Mouse (Mus musculus) ES-E14 (cell line): ENCODE measurements around the gene Tsen15. TPM values are rescaled to one million over a fixed set of nuclear protein-coding genes. Genes with fewer than 3 reads are reported as not detected.
A peak's percentile ranks its signal among the peaks of the same experiment; 100 is the strongest.

ENCODE experiments used
- DNase-seq: peaks from one replicate; pipeline ENCODE4 v3.0.0-alpha.2; 2013; ENCODE audit warnings: low read depth, low spot score
- H3K27ac ChIP-seq: 2 replicates; pipeline ENCODE4 v1.5.1; 2012; ENCODE audit warnings: low read depth, mild to moderate bottlenecking, low read length, moderate library complexity, mixed read lengths; ENCODE audit not compliant: poor library complexity, insufficient read depth, severe bottlenecking
- H3K36me3 ChIP-seq: 2 replicates; pipeline ENCODE4 v1.6.1; 2012; ENCODE audit warnings: mild to moderate bottlenecking, low read length, moderate library complexity, mixed read lengths; ENCODE audit not compliant: control insufficient read depth, poor library complexity, insufficient read depth, severe bottlenecking
- H3K4me1 ChIP-seq, 2 experiments: fragments of 150-350 bp in 1 of 2; sonication (generic) in 1 of 2; 2 replicates each; pipeline ENCODE4 v1.6.1; 2012; ENCODE audit warnings: low read length in 2 of 2, mild to moderate bottlenecking in 1 of 2, mixed read lengths in 1 of 2; ENCODE audit not compliant: control insufficient read depth in 2 of 2, insufficient read depth in 2 of 2, poor library complexity in 1 of 2
- H3K4me3 ChIP-seq, 2 experiments: fragments of 150-350 bp in 1 of 2; sonication (generic) in 1 of 2; 2 replicates each; pipeline ENCODE4 v1.5.1; 2012; ENCODE audit warnings: low read length in 2 of 2, low read depth in 1 of 2, mild to moderate bottlenecking in 1 of 2, mixed read lengths in 1 of 2; ENCODE audit not compliant: insufficient read depth in 1 of 2, poor library complexity in 1 of 2, severe bottlenecking in 1 of 2
- H3K9ac ChIP-seq: 2 replicates; pipeline ENCODE4 v1.6.1; 2012; ENCODE audit warnings: low read depth, mild to moderate bottlenecking, low read length, mixed read lengths; ENCODE audit not compliant: poor library complexity, insufficient read depth, severe bottlenecking
- H3K9me3 ChIP-seq: fragments of 150-350 bp; sonication (generic); 2 replicates; pipeline ENCODE4 v1.6.1; 2012; ENCODE audit warnings: low read depth, mild to moderate bottlenecking, low read length; ENCODE audit not compliant: control insufficient read depth, insufficient read depth
- CHD2 ChIP-seq: IDR thresholded peaks from 2 replicates; pipeline ENCODE4 v1.6.1; 2014; ENCODE audit warnings: mild to moderate bottlenecking, low read depth, low read length, inconsistent platforms
- HCFC1 ChIP-seq: IDR thresholded peaks from 2 replicates; pipeline ENCODE4 v1.6.1; 2012; ENCODE audit warnings: low read length, inconsistent platforms, borderline replicate concordance; ENCODE audit not compliant: insufficient read depth
- MAFK ChIP-seq: IDR thresholded peaks from 2 replicates; pipeline ENCODE4 v1.6.1; 2014; ENCODE audit warnings: mild to moderate bottlenecking, low read depth, low read length, inconsistent platforms; ENCODE audit not compliant: insufficient read depth
- ZC3H11A ChIP-seq: IDR thresholded peaks from 2 replicates; pipeline ENCODE4 v1.6.1; 2012; ENCODE audit warnings: low read depth, mild to moderate bottlenecking, inconsistent platforms, low read length, borderline replicate concordance
- ZNF384 ChIP-seq: IDR thresholded peaks from 2 replicates; pipeline ENCODE4 v1.6.1; 2012; ENCODE audit warnings: low read depth, low read length, inconsistent platforms
- in situ Hi-C, 2 experiments: fragments of 600-800 bp; cut with MboI; formaldehyde crosslinking; loops; one replicate each; pipeline ENCODE4 v1.15.1; 2025; ENCODE audit warnings: low sequenced_read_pairs in 2 of 2, inconsistent platforms in 1 of 2; ENCODE audit not compliant: unreplicated experiment in 2 of 2
- total RNA-seq: library from RNA; depleted of rRNA; stranded (reverse); fragments of 300-350 nt; gene quantifications from 2 replicates; pipeline ENCODE4 v1.2.3, GENCODE M21; 2012

The Tsen15 gene
- total RNA-seq, 1 experiment, result 54.0 TPM

DNA sequence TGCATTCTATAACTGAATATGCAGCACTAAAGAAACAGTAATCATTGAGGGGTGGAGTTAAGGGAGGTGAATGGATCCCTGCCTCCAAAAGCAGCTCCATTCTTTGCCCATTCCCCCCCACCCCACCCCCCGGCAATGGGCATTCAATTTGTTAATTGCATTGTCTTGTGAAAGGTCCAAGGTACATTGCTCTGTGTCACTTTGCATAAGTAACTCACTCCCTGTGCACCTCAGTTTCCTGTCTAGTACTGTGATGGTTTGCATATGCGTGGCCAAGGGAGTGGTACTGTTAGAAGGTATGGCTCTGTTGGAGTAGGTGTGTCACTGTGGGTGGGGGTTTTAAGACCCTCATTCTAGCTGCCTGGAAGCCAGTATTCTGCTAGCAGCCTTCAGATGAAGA is 26.6 kb upstream of the Tsen15 start:
- in situ Hi-C loops, result no loop called here

DNA sequence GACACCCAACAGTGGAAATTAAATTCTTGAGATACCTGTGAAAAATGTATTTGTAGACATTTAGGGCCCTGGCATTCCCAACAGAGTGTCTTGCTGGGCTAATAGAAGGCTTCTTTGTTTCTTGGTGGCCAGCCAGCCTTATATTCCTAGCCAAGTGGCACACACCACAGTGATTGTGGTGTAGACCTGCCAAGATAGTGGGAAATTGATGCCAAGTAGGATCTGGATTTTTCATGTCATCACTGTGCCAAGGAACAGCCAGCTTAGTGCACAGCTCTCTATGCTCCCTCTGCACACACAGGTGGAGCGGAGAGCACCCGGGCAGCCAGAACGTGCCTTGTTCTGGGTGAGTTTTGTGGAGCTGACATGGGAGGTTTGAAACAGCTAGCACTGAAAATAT is 24.2 kb upstream of the Tsen15 start:
- in situ Hi-C loops, result no loop called here

More for the DNA sequence above, 26.6 kb upstream of the Tsen15 start:
- H3K9ac ChIP-seq, result no peak overlapping the region
- DNase-seq, result no peak
- peaks cover 0 to 1% of the 10 kb centered on the region in 2 experiments; a peak in 1 of 4 replicates for H3K4me1 ChIP-seq
- H3K27ac ChIP-seq, result no peak overlapping the region
- H3K36me3 ChIP-seq, result no peaks in the 10 kb centered on the region
- H3K4me3 ChIP-seq, result no peak overlapping the region
- peaks cover 1% of the 10 kb centered on the region; the same call in 1 of the 2 replicates for H3K9me3 ChIP-seq
- no peak for TF ChIP-seq MAFK
- no peak for TF ChIP-seq CHD2
- TF ChIP-seq HCFC1, result no peak
- TF ChIP-seq ZNF384, result no peak
- no peak for TF ChIP-seq ZC3H11A

DNA sequence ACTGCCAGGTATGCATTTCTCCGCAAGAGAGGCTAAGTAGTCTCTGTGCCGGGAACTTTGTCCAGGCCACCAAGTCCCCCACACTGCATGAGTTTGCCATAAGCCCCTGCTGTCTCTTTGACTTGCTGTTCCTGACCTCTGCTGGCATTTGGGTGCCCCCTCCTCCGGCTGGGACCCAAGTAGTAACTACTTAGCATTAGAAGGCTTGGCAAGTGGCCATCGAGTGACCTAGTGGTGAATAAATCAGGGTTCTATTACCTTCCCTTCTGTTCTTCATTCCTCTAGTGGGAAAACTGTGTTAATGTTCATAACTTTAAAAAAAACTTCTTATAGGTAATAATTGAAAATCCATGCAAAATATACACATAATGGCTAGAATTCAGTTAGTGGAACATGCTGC is 22.9 kb upstream of the Tsen15 start:
- no peaks in the 10 kb centered on the region for H3K36me3 ChIP-seq
- no peak overlapping the region for H3K27ac ChIP-seq
- no peak overlapping the region for H3K9ac ChIP-seq
- in situ Hi-C loops, result no loop called here
- TF ChIP-seq ZC3H11A (no peak), HCFC1 (no peak), CHD2 (no peak), ZNF384 (no peak), MAFK (no peak)
- no peak overlapping the region for H3K4me3 ChIP-seq
- peaks cover 1% of the 10 kb centered on the region; the same call in 1 of the 2 replicates for H3K9me3 ChIP-seq
- H3K4me1 ChIP-seq, result peaks cover 0 to 3% of the 10 kb centered on the region in 2 experiments; a peak in 1 of 4 replicates
- no peak for DNase-seq

More for the DNA sequence above, 24.2 kb upstream of the Tsen15 start:
- Histone ChIP-seq H3K4me1 (peaks cover 0 to 4% of the 10 kb centered on the region in 2 experiments; a peak in 1 of 4 replicates), H3K4me3 (no peak overlapping the region), H3K9me3 (peaks cover 1% of the 10 kb centered on the region; the same call in 1 of the 2 replicates), H3K27ac (no peak overlapping the region), H3K36me3 (no peaks in the 10 kb centered on the region), H3K9ac (no peak overlapping the region)
- DNase-seq, result no peak
- TF ChIP-seq HCFC1 (no peak), ZC3H11A (no peak), ZNF384 (no peak), MAFK (no peak), CHD2 (no peak)

DNA sequence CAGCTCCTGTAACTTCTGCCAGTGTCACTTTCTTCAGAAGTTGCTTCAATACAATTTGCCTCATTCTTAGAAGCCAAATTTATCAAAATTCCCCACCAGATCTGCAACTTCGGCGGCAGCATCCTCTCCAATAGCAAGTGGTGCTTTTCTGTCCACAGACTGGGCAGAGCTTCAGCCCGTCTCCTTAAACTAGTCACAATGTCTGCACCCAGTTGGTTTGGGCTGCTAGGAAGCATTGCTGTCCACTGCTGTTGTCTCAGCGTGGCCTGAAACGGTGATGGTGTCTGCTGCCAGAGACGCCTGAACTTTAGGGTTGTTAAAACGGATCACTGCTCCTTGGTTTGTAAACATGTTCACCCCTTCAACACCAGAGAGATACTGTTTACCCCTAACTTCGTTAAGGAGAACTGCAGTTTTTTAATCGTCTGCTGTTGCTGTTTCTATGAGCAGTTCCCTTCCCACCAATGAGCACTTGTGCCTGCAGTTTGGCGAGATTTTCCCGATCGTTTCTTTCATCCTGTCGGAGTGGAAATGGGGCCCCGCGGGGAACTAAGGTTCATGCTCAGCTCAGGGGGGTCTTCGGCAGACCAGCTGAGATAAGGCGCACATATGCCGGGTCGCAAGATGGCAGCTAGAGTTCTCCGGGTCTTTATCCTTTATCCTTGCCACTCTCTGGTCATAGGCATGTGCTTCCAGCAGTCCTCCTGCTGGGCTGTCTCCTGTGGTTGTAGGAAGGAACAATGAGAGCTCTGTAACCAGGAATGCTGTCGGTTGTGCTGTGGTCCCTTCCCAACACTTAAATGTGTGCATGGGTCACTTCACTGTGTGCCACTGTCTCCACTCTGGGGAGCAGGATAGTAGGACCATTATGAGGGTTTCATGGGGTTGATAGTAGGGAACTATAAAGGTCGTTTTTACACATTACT is 20.8 kb upstream of the Tsen15 start:
- H3K36me3 ChIP-seq, result no peaks in the 10 kb centered on the region
- peak overlapping the region in 1 of 2 experiments; percentile 40; a peak in 1 of 4 replicates for H3K4me3 ChIP-seq
- TF ChIP-seq MAFK (no peak), CHD2 (no peak), ZC3H11A (no peak), ZNF384 (no peak), HCFC1 (no peak)
- no peak for DNase-seq
- 0 out of 4 replicates have a peak, but pooled peaks cover 0 to 2% of the 10 kb centered on the region in 2 experiments for H3K4me1 ChIP-seq
- no peaks in the 10 kb centered on the region for H3K9me3 ChIP-seq
- H3K27ac ChIP-seq, result no peak overlapping the region
- in situ Hi-C loops, result no loop called here
- no peak overlapping the region for H3K9ac ChIP-seq
